Mouse (Mus musculus) MEL (cell line): ENCODE measurements around the gene AU021092. TPM values are rescaled to one million over a fixed set of nuclear protein-coding genes. Genes with fewer than 3 reads are reported as not detected.

Source experiments
- DNase-seq: peaks from one replicate; pipeline ENCODE4 v3.0.0; 2011; ENCODE audit warnings: low read depth, low spot score
- H3K27ac ChIP-seq: 2 replicates; pipeline ENCODE4 v1.5.1; 2012; ENCODE audit warnings: low read depth, mild to moderate bottlenecking, control low read depth, low read length, moderate library complexity; ENCODE audit not compliant: control insufficient read depth
- H3K27me3 ChIP-seq, 2 experiments: fragments of 150-350 bp in 1 of 2; sonication (generic) in 1 of 2; 2 replicates each; pipeline ENCODE4 v1.6.1; 2012; ENCODE audit warnings: low read length in 2 of 2, mild to moderate bottlenecking in 2 of 2, improper control_type of control experiment in 1 of 2, moderate library complexity in 1 of 2; ENCODE audit not compliant: insufficient read depth in 2 of 2, control insufficient read depth in 1 of 2
- H3K36me3 ChIP-seq, 2 experiments: 2 replicates each; pipeline ENCODE4 v1.6.1; 2012 to 2014; ENCODE audit warnings: low read length in 2 of 2, improper control_type of control experiment in 1 of 2, inconsistent platforms in 1 of 2, mild to moderate bottlenecking in 1 of 2; ENCODE audit not compliant: insufficient read depth in 2 of 2, control insufficient read depth in 1 of 2
- H3K4me1 ChIP-seq, 2 experiments: fragments of 150-350 bp in 1 of 2; sonication (generic) in 1 of 2; 2 replicates each; pipeline ENCODE4 v1.6.1; 2012; ENCODE audit warnings: low read length in 2 of 2, improper control_type of control experiment in 1 of 2, mild to moderate bottlenecking in 1 of 2; ENCODE audit not compliant: insufficient read depth in 2 of 2, control insufficient read depth in 1 of 2
- H3K4me3 ChIP-seq, 2 experiments: fragments of 150-350 bp in 1 of 2; sonication (generic) in 1 of 2; 2 replicates each; pipeline ENCODE4 v1.5.1; 2012; ENCODE audit warnings: low read depth in 2 of 2, low read length in 2 of 2, mild to moderate bottlenecking in 2 of 2, moderate library complexity in 2 of 2, control low read depth in 1 of 2, improper control_type of control experiment in 1 of 2; ENCODE audit not compliant: control insufficient read depth in 1 of 2, insufficient read depth in 1 of 2
- H3K79me2 ChIP-seq: 2 replicates; pipeline ENCODE4 v1.6.1; 2012; ENCODE audit warnings: mild to moderate bottlenecking, low read length, moderate library complexity; ENCODE audit not compliant: control insufficient read depth, poor library complexity, insufficient read depth
- H3K9ac ChIP-seq: 2 replicates; pipeline ENCODE4 v1.6.1; 2012; ENCODE audit warnings: low read depth, mild to moderate bottlenecking, control low read depth, low read length, moderate library complexity; ENCODE audit not compliant: control insufficient read depth, poor library complexity, severe bottlenecking
- H3K9me3 ChIP-seq: fragments of 150-350 bp; sonication (generic); replicated peaks from 2 replicates; pipeline ENCODE4 v1.6.1; 2012; ENCODE audit warnings: mild to moderate bottlenecking, low read length, improper control_type of control experiment, moderate library complexity; ENCODE audit not compliant: insufficient read depth
- EP300 ChIP-seq, 2 experiments: IDR thresholded peaks; 2 replicates each; pipeline ENCODE4 v1.6.1; 2011; ENCODE audit warnings: improper control_type of control experiment in 2 of 2, low read length in 2 of 2, low read depth in 1 of 2, mild to moderate bottlenecking in 1 of 2
- GABPA ChIP-seq: IDR thresholded peaks from 2 replicates; pipeline ENCODE4 v1.6.1; 2012; ENCODE audit warnings: low read depth, mild to moderate bottlenecking, inconsistent platforms, low read length, improper control_type of control experiment, moderate library complexity
- MAX ChIP-seq: IDR thresholded peaks from 2 replicates; pipeline ENCODE4 v1.6.1; 2011; ENCODE audit warnings: low read length, improper control_type of control experiment
- MEF2A ChIP-seq: IDR thresholded peaks from 2 replicates; pipeline ENCODE4 v1.6.1; 2014; ENCODE audit warnings: low read depth, mild to moderate bottlenecking, inconsistent platforms, low read length, improper control_type of control experiment; ENCODE audit not compliant: poor library complexity, insufficient replicate concordance, severe bottlenecking; ENCODE audit errors: extremely low read depth
- MXI1 ChIP-seq: IDR thresholded peaks from 2 replicates; pipeline ENCODE4 v1.6.1; 2011; ENCODE audit warnings: mild to moderate bottlenecking, low read depth, low read length, improper control_type of control experiment
- MYB ChIP-seq: IDR thresholded peaks from 2 replicates; pipeline ENCODE4 v1.6.1; 2011; ENCODE audit warnings: mild to moderate bottlenecking, low read depth, low read length, improper control_type of control experiment
- MYC ChIP-seq: IDR thresholded peaks from 2 replicates; pipeline ENCODE4 v1.6.1; 2011; ENCODE audit warnings: low read depth, mild to moderate bottlenecking, low read length, improper control_type of control experiment, moderate library complexity
- POLR2AphosphoS5 ChIP-seq: IDR thresholded peaks from 2 replicates; pipeline ENCODE4 v1.6.1; 2012; ENCODE audit warnings: low read depth, borderline replicate concordance, mild to moderate bottlenecking, inconsistent platforms, low read length, moderate library complexity, mixed read lengths
- SIN3A ChIP-seq: IDR thresholded peaks from 2 replicates; pipeline ENCODE4 v1.6.1; 2012; ENCODE audit warnings: low read length, improper control_type of control experiment, inconsistent platforms
- TAL1 ChIP-seq: IDR thresholded peaks from 2 replicates; pipeline ENCODE4 v1.6.1; 2012; ENCODE audit warnings: mild to moderate bottlenecking, inconsistent platforms, low read length, moderate library complexity, mixed read lengths
- TBP ChIP-seq: IDR thresholded peaks from 2 replicates; pipeline ENCODE4 v1.8.0; 2011; ENCODE audit warnings: low read depth, low read length, improper control_type of control experiment
- USF2 ChIP-seq, 2 experiments: IDR thresholded peaks; 2 replicates each; pipeline ENCODE4 v1.6.1; 2011 to 2012; ENCODE audit warnings: improper control_type of control experiment in 2 of 2, low read length in 2 of 2, borderline replicate concordance in 1 of 2, inconsistent platforms in 1 of 2, low read depth in 1 of 2, mild to moderate bottlenecking in 1 of 2; ENCODE audit not compliant: insufficient read depth in 1 of 2
- ZKSCAN1 ChIP-seq: IDR thresholded peaks from 2 replicates; pipeline ENCODE4 v1.6.1; 2012; ENCODE audit warnings: low read depth, mild to moderate bottlenecking, inconsistent platforms, low read length, improper control_type of control experiment, moderate library complexity
- polyA plus RNA-seq, 2 experiments: library from polyadenylated mRNA; stranded (reverse) in 1 of 2; unstranded in 1 of 2; fragments of >175 nt in 1 of 2; fragments of >200 nt in 1 of 2; gene quantifications; 2 replicates each; pipeline versions ENCODE4 v1.2.1 to v1.2.4; 2012; ENCODE audit warnings: low replicate concordance in 2 of 2, low read depth in 1 of 2; ENCODE audit not compliant: insufficient read length in 2 of 2, insufficient read depth in 1 of 2, missing spikeins in 1 of 2
- total RNA-seq: library from RNA; depleted of rRNA; stranded (reverse); fragments of 300-350 nt; gene quantifications from 2 replicates; pipeline ENCODE4 v1.2.3, GENCODE M21; 2012

The AU021092 gene
- total and polyA plus RNA-seq, 3 experiments: not detected

DNA sequence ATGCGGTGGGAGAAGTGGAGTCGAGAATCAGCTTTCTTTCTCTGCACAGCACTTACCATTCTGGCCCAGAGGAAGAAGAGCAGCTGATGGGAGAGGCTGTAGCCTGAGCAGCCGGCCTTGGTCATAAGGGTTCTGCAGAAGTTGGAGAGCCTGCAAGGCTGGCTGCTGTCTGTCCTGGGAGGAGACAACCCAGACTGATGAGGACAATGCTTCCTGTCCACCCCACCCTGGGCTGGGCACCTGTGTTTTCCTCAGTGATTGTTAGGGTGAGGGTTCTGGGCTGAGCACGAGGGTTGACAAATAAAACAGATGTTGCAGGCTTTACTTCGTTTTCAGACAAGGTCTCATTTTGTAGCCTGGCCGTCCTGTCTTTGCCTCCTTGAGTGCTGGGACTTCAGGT, 5.4 kb downstream of the AU021092 start:
- no peak overlapping the region for H3K4me3 ChIP-seq
- H3K79me2 ChIP-seq: no peaks in the 10 kb centered on the region
- no peak for DNase-seq
- no peaks in the 10 kb centered on the region for H3K4me1 ChIP-seq
- H3K9me3 ChIP-seq: no peaks in the 10 kb centered on the region
- no peak for TF ChIP-seq TAL1
- TF ChIP-seq GABPA: no peak
- TF ChIP-seq TBP: no peak
- TF ChIP-seq MEF2A: no peak
- no peak for TF ChIP-seq ZKSCAN1
- no peak overlapping the region for H3K27ac ChIP-seq
- no peaks in the 10 kb centered on the region for H3K36me3 ChIP-seq
- H3K27me3 ChIP-seq: peaks cover 4% of the 10 kb centered on the region in 2 experiments; a peak in 2 of 4 replicates
- H3K9ac ChIP-seq: no peak overlapping the region

DNA sequence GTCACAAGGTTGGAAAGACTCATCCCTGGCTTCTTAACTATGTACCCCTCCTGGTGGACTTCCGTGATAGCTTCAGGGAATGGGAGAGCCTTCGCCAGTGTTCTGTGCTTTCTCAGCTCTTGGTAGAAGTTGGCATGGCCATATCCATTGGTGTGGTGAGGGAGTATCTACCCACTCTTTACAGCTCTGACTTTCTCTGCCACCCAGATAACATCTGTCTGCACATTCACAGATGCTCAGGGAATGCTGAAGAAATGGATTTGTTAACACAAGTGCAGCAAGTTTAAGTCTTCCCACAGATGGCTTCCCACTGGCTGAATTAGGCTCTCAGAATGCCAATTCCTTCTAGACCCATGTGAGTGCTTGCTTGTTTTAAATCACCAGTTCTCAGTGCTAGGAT, 8.0 kb downstream of the AU021092 start:
- H3K9ac ChIP-seq: no peak overlapping the region

DNA sequence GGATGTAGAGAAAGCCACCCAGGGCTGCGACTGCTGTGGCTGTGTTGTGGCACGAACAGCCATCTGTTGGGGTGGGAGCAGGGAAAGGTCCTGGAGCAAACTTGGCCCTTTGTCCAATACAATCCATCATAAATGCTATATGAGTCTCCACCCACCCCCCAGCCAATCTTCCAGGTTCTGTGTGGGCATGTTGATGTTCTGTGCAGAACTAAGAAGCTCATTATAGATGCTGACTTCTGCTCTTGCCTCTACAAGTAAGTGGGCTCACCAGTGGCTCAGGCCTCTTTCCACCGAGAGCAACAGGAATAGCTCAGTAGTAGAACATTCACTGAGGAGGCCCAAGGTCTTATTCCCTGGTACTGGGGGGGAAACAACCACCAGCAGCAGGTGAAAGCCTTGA, 9.9 kb downstream of the AU021092 start:
- no peak overlapping the region for H3K9ac ChIP-seq
- H3K9me3 ChIP-seq: no peaks in the 10 kb centered on the region
- H3K27ac ChIP-seq: no peak overlapping the region
- no peak for DNase-seq
- TF ChIP-seq MYB: no peak
- H3K4me3 ChIP-seq: no peak overlapping the region
- no peaks in the 10 kb centered on the region for H3K27me3 ChIP-seq
- no peaks in the 10 kb centered on the region for H3K79me2 ChIP-seq
- peaks cover 3 to 9% of the 10 kb centered on the region in 2 experiments; a peak in 3 of 4 replicates for H3K4me1 ChIP-seq
- no peaks in the 10 kb centered on the region for H3K36me3 ChIP-seq

More for the DNA sequence above, 8.0 kb downstream of the AU021092 start:
- no peak for DNase-seq
- TF ChIP-seq POLR2AphosphoS5: no peak
- Histone ChIP-seq H3K36me3 (no peaks in the 10 kb centered on the region), H3K79me2 (no peaks in the 10 kb centered on the region), H3K27me3 (peaks cover 2 to 4% of the 10 kb centered on the region in 2 experiments; a peak in 1 of 4 replicates), H3K4me3 (no peak overlapping the region), H3K4me1 (peaks cover 3 to 9% of the 10 kb centered on the region in 2 experiments; a peak in 3 of 4 replicates), H3K27ac (no peak overlapping the region), H3K9me3 (no peaks in the 10 kb centered on the region)

DNA sequence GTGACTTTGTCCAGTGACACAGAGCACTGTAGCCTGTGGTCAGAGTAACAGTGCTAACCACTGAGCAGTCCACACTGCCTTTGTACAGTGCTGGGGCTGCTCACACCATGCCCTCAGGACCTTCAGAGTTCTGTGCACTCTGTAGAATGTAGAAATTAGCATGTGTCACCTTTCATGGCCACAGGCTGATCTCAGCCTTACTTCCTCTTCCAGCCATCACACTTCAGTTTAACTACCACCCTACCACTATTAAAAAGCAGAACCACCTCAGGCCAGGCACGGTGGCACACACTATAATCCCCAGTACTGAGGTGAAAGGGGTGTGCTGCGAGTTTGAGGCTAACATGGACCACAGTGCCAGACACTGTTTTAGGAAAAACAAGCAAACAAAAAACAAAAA, 11.7 kb downstream of the AU021092 start:
- TF ChIP-seq SIN3A: peak; percentile 27; the same call in 1 of the 2 replicates
- 0 out of 2 replicates have a peak, but pooled peaks have one; percentile 37 for TF ChIP-seq MYB
- peak in 1 of 2 experiments; percentile 33; a peak in 1 of 4 replicates for TF ChIP-seq EP300 (IDR thresholded peaks at IDR 0.05; ENCODE audit: low read depth in 1 of 2, low read length in 2 of 2)
- TF ChIP-seq MXI1: no peak
- no peak for TF ChIP-seq USF2 (IDR thresholded peaks at IDR 0.05; ENCODE audit: borderline replicate concordance in 1 of 2, insufficient read depth in 1 of 2, low read depth in 1 of 2, low read length in 2 of 2)
- peak; percentile 71 for TF ChIP-seq MYC
- TF ChIP-seq MAX: peak; percentile 64; the same call in 1 of the 2 replicates
- TF ChIP-seq, all 39 proteins: peak for 5
- no peaks in the 10 kb centered on the region for H3K79me2 ChIP-seq
- no peaks in the 10 kb centered on the region for H3K36me3 ChIP-seq
- H3K9ac ChIP-seq: no peak overlapping the region
- no peak overlapping the region for H3K4me3 ChIP-seq
- no peaks in the 10 kb centered on the region for H3K27me3 ChIP-seq
- peak; percentile 80 for DNase-seq
- no peak overlapping the region for H3K27ac ChIP-seq
- peaks cover 3 to 9% of the 10 kb centered on the region in 2 experiments; a peak in 3 of 4 replicates for H3K4me1 ChIP-seq
- H3K9me3 ChIP-seq: no peaks in the 10 kb centered on the region
